Mouse (Mus musculus) limb, embryonic 13.5 days (tissue): ENCODE results near the gene Tspan5. TPM values are rescaled to one million over a fixed set of nuclear protein-coding genes. Genes with fewer than 3 reads are reported as not detected.
A peak's percentile ranks its signal among the peaks of the same experiment; 100 is the strongest.

Source experiments
- ATAC-seq: fragments of 200-750 bp; cut with Nextera tagmentation; 2 replicates; pipeline ENCODE4 v1.8.0; 2017; ENCODE audit warnings: low read depth, moderate number of reproducible peaks, moderate TSS enrichment; ENCODE audit not compliant: low FRiP score
- H3K27ac ChIP-seq: fragments of 300-500 bp; sonication (generic); 2 replicates; pipeline ENCODE4 v1.5.1; 2015; ENCODE audit warnings: inconsistent platforms, mild to moderate bottlenecking, moderate library complexity
- H3K27me3 ChIP-seq: fragments of 300-500 bp; sonication (generic); 2 replicates; pipeline ENCODE4 v1.6.1; 2015; ENCODE audit warnings: mild to moderate bottlenecking, inconsistent platforms
- H3K36me3 ChIP-seq: fragments of 300-500 bp; sonication (generic); 2 replicates; pipeline ENCODE4 v1.6.1; 2015; ENCODE audit warnings: inconsistent platforms, mild to moderate bottlenecking, moderate library complexity
- H3K4me1 ChIP-seq: fragments of 300-500 bp; sonication (generic); 2 replicates; pipeline ENCODE4 v1.6.1; 2015; ENCODE audit warnings: inconsistent platforms
- H3K4me2 ChIP-seq: fragments of 300-500 bp; sonication (generic); replicated peaks from 2 replicates; pipeline ENCODE4 v1.6.1; 2015; ENCODE audit warnings: inconsistent platforms, mild to moderate bottlenecking, moderate library complexity
- H3K4me3 ChIP-seq: fragments of 300-500 bp; sonication (generic); 2 replicates; pipeline ENCODE4 v1.5.1; 2015; ENCODE audit warnings: moderate library complexity, mild to moderate bottlenecking, inconsistent platforms
- H3K9ac ChIP-seq: fragments of 300-500 bp; sonication (generic); 2 replicates; pipeline ENCODE4 v1.6.1; 2015; ENCODE audit warnings: mild to moderate bottlenecking, inconsistent platforms
- H3K9me3 ChIP-seq: fragments of 300-500 bp; sonication (generic); 2 replicates; pipeline ENCODE4 v1.6.1; 2016; ENCODE audit warnings: inconsistent platforms
- WGBS: fragments of 180-500 bp; shearing (Covaris S2); methylation state at CpG from one replicate; pipeline ENCODE4 v1.1.7; 2015; 5-methylcytosine and 5-hydroxymethylcytosine counted together
- polyA plus RNA-seq: library from polyadenylated mRNA; unstranded; fragments of >200 nt; fragmentation: Nextera tagmentation; extraction: Ambion mirVana; gene quantifications from 2 replicates; pipeline ENCODE4 v1.2.1, GENCODE M21; 2015

The Tspan5 gene
- polyA plus RNA-seq, 1 experiment from 2014 or later = 32.8 TPM

DNA sequence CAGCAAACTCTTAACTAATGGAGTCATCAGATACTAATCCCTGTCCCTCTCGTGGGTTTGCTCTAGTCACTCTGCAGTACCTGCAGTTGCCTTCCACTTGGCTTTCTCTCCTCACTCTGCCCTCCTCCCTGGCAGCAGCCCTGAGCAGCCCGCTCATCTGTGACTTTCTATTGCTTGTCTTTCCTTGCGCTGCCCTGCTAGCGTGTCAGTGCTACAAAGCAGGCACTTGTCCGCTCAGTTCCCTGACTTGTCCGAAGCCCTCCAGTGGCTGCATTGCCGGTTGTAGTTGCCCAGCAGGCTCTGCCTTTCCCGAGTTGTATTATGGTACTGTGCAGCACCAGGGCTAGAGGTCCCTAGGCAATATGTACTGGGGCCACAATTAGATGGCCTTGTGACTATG, 117.7 kb downstream of the Tspan5 start:
- no peak for ATAC-seq
- 65% methylated on average over 8 of the region's 8 CpGs for WGBS
- peaks cover 76% of the 10 kb centered on the region for H3K4me1 ChIP-seq
- no peak overlapping the region for H3K4me3 ChIP-seq
- no peak overlapping the region for H3K27ac ChIP-seq
- H3K9ac ChIP-seq = no peak overlapping the region
- no peaks in the 10 kb centered on the region; the same call in 1 of the 2 replicates for H3K36me3 ChIP-seq
- no peak overlapping the region for H3K4me2 ChIP-seq
- H3K9me3 ChIP-seq = no peaks in the 10 kb centered on the region
- H3K27me3 ChIP-seq = no peaks in the 10 kb centered on the region

DNA sequence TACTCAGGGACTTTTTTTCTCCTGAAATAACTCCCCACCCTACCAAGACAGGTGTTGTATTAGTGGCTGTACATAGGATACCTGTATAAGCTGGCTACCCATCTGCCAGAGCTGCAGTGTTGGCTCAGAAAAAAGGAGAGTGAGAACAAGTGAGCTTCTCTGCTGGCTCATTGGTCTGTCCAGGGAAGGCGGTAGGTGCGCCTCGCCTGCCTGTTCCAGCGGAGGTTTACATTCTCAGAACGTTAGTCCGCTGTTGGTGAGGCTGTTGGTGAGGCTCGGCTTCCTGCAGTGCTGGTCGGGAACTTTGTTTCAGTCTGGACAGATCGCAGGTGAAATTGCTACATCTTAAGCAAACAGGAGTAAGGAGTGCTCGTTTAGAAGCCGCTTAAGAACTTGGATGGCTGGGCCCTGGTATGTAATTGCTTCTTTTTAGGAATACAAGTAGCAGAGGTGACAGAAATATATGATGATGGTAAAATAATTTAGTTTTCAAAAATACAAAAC, 118.3 kb downstream of the Tspan5 start:
- Histone ChIP-seq H3K27ac (no peak overlapping the region), H3K4me3 (no peak overlapping the region), H3K9me3 (no peaks in the 10 kb centered on the region), H3K4me2 (no peak overlapping the region), H3K4me1 (peaks cover 76% of the 10 kb centered on the region), H3K27me3 (no peaks in the 10 kb centered on the region), H3K36me3 (no peaks in the 10 kb centered on the region; the same call in 1 of the 2 replicates), H3K9ac (no peak overlapping the region)
- WGBS = 56% methylated on average over 11 of the region's 11 CpGs
- no peak for ATAC-seq

DNA sequence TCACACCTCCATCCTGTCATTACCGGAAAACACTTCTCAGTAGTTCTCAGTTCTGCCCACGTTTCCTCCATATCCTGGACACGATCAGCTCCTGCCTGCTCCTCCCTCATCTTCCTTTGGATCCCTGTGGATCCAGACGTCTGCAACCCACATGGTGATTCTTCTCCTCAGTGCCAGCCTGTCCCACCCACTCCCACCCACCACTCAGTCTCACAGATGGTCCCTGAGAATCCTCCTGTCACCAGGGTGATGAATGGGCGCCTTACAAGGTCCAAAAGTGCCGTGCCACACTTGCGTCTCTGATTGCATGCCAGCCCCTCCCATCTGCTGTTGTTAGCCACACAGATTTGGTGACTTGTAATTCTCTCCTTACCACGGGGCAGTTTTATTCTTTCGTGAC, 119.0 kb downstream of the Tspan5 start:
- Histone ChIP-seq H3K36me3 (no peaks in the 10 kb centered on the region; the same call in 1 of the 2 replicates), H3K9ac (no peak overlapping the region), H3K4me3 (no peak overlapping the region), H3K9me3 (no peaks in the 10 kb centered on the region), H3K27me3 (no peaks in the 10 kb centered on the region), H3K4me2 (no peak overlapping the region), H3K27ac (no peak overlapping the region), H3K4me1 (peaks cover 70% of the 10 kb centered on the region)
- ATAC-seq = no peak
- 43% methylated on average over 9 of the region's 9 CpGs for WGBS

DNA sequence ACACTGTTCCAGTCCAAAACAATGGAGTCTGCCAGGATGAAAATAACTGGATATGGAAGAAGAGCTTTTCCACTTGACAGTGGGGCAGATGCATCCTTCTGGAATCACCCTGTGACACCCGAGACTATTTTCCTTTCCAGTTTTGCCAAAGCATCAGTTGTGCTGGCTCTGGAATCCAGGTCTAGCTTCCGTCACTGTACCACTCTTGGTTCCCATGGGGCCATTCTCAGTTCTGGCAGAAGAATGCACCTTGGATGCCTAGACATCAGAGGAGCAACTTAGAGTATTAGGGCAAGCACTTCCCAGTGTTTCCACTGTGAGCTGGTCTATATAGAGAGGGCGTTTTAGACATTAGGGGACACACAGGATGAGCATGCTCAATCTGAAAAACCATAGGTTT, 119.6 kb downstream of the Tspan5 start:
- Histone ChIP-seq H3K4me1 (peaks cover 64% of the 10 kb centered on the region), H3K4me3 (no peak overlapping the region), H3K9ac (no peak overlapping the region), H3K4me2 (no peak overlapping the region), H3K36me3 (no peaks in the 10 kb centered on the region; the same call in 1 of the 2 replicates), H3K9me3 (no peaks in the 10 kb centered on the region), H3K27ac (no peak overlapping the region), H3K27me3 (no peaks in the 10 kb centered on the region)
- ATAC-seq = no peak
- 75% methylated on average over 3 of the region's 3 CpGs for WGBS

DNA sequence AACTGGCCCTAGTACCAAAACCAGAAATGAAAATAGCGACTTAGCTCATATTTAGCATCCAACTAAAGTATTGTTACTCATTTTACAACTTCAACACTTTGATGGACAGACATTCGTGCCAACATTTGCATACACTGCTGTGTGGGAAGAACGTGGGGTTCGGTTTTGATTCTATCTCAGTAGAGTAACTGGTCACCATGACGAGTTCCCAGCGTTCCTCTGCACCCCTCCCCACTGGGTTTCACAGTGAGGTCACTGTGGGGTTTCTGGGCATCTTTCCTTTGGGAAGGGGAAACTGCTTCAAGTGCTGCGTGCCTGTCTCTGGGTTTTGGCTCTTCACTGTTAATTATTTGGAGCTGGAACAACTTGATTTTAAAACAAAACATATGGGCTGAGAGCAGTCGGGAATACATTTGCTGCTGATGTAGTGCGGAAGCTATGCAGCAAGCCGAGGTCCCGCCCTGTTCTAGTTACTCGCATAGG, 122.2 kb downstream of the Tspan5 start:
- WGBS = 42% methylated on average over 12 of the region's 12 CpGs
- peak; percentile 67; the same call in 1 of the 2 replicates for ATAC-seq
- no peaks in the 10 kb centered on the region for H3K9me3 ChIP-seq
- H3K4me3 ChIP-seq = no peak overlapping the region
- H3K4me2 ChIP-seq = peak overlapping the region; percentile 23
- H3K27me3 ChIP-seq = no peaks in the 10 kb centered on the region
- no peak overlapping the region for H3K9ac ChIP-seq
- H3K27ac ChIP-seq = no peak overlapping the region; the same call in 1 of the 2 replicates
- peaks cover under 1% of the 10 kb centered on the region for H3K36me3 ChIP-seq
- H3K4me1 ChIP-seq = peaks cover 38% of the 10 kb centered on the region

DNA sequence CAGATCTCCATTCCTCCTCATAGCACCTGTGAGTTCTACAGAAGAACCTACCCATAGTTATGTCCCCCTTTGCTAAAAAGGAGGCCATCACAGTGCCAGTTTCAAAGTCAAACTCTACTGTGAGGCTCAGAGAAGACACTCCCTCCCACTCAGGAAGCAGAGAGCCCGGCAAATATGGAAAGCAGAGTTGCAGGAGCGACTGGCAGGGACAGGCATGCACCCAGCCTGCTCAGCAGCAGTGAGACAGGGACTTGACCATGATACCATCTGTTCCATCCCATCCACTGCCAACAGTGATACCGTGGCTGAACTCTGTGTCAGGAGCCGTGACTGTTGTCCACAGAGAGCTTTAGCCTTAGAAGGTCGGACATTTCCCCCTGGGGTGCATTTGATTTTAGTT, 123.3 kb downstream of the Tspan5 start:
- WGBS = 82% methylated on average over 5 of the region's 5 CpGs
- no peak overlapping the region for H3K27ac ChIP-seq

DNA sequence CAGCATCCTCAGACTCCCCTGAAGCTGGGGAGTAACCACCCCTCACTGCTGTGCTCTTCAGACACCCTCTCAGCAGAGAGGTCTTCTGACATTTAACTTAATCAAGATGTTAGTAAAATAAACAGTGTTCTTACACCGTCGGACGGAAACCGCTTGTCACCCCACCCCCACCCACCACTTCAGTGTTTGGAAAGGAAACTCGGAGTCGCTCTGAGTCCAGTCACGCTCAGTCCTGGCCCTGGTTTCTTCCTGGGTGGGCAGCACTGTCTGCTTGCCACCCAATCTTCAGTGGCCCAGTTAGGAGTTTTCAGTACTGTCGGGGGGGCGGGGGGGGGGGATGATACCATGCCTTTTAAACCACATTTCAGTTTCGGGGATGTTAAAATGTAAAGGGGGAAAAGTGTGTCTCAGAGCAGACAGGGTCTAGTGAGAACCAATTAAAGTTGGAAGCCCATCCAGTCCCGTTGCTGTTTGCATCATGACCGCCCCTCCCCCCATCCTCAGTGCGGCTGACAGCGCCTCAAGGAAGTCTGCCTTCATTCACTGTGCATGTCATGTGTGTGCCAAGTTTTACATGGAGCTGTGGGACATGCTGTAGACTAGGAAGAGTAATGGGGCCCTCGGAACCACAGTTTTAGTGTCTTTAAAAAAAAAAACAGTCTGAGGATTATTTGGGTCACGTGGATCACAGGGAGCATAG, 125.3 kb downstream of the Tspan5 start:
- Histone ChIP-seq H3K27me3 (no peaks in the 10 kb centered on the region), H3K4me1 (peaks cover 18% of the 10 kb centered on the region), H3K36me3 (peaks cover 4% of the 10 kb centered on the region), H3K9me3 (no peaks in the 10 kb centered on the region), H3K9ac (no peak overlapping the region), H3K4me2 (no peak overlapping the region), H3K27ac (no peak overlapping the region), H3K4me3 (no peak overlapping the region)
- no peak for ATAC-seq
- 82% methylated on average over 16 of the region's 16 CpGs for WGBS

More for the DNA sequence above, 123.3 kb downstream of the Tspan5 start:
- Histone ChIP-seq H3K36me3 (peaks cover 4% of the 10 kb centered on the region), H3K9me3 (no peaks in the 10 kb centered on the region), H3K4me2 (no peak overlapping the region), H3K9ac (no peak overlapping the region), H3K4me1 (peaks cover 28% of the 10 kb centered on the region), H3K4me3 (no peak overlapping the region), H3K27me3 (no peaks in the 10 kb centered on the region)
- ATAC-seq = no peak

DNA sequence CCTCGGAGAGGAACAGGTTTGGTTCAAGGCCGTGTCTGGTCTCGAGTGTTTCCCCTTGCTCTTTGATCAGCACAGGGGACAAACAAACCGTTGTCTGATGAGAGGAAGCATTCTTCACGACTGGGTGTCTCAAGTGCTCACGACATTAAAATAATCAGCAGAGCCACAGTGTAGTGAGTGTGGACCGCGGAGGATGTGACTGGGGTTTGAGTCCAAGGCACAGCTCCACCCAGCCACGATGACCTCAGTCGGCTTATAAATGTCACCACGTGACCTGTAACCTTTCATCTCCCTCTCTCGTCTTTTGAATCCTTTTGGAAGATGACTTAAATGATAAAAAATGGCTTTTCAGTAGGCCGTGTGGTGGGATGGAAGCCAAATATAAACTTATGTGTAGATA, 126.4 kb downstream of the Tspan5 start:
- peaks cover 18% of the 10 kb centered on the region for H3K4me1 ChIP-seq
- 79% methylated on average over 13 of the region's 13 CpGs for WGBS
- H3K4me2 ChIP-seq = no peak overlapping the region
- H3K4me3 ChIP-seq = no peak overlapping the region
- no peak overlapping the region for H3K9ac ChIP-seq
- H3K36me3 ChIP-seq = peaks cover 7% of the 10 kb centered on the region
- no peaks in the 10 kb centered on the region for H3K9me3 ChIP-seq
- no peak for ATAC-seq
- no peak overlapping the region for H3K27ac ChIP-seq
- no peaks in the 10 kb centered on the region for H3K27me3 ChIP-seq

DNA sequence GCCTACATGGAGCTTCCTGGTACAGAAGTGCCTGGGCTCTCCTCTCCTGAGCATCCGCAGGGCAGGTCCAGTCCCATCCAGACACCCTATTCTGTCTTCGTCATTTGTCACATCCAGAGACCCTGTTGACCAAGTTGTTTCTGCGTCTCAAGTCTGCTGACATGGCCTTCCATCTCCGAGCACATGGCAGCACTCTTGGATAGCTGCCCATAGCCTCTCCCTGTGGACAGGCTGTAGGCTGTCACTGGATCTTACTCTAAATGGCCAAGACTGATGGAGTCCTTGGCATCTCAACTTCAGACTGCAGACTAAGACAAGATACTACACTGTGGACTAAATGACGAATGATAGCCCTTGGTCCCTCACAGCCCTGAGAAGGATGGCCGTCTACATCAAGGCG, 133.3 kb downstream of the Tspan5 start:
- no peak for ATAC-seq
- H3K4me3 ChIP-seq = no peak overlapping the region
- 96% methylated on average over 7 of the region's 7 CpGs for WGBS
- no peaks in the 10 kb centered on the region for H3K27me3 ChIP-seq
- no peak overlapping the region for H3K27ac ChIP-seq
- peaks cover 18% of the 10 kb centered on the region for H3K36me3 ChIP-seq
- no peak overlapping the region for H3K4me2 ChIP-seq
- no peaks in the 10 kb centered on the region; the same call in 1 of the 2 replicates for H3K9me3 ChIP-seq
- H3K9ac ChIP-seq = no peak overlapping the region
- peaks cover 13% of the 10 kb centered on the region; the same call in 1 of the 2 replicates for H3K4me1 ChIP-seq

DNA sequence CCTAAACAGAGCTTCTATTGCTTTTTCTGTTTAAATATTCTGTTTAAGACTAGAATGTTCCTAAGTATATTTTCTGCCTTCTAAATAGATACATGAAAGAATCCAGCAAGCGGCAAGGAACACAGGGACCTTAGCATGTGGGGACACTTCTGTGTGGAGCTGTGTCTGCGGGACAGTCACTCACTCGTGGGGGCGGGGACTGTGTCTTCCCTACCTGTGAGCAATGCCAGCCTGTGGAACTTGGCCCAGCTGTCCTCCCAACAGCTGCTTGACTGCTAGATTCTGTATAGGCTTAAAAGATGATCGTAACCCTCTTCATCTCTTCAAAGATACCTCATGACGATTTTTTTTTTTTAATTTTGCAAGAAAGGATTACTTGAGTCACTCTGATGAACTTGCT, 133.9 kb downstream of the Tspan5 start:
- Histone ChIP-seq H3K36me3 (peaks cover 18% of the 10 kb centered on the region), H3K27ac (no peak overlapping the region)
- ATAC-seq = no peak

DNA sequence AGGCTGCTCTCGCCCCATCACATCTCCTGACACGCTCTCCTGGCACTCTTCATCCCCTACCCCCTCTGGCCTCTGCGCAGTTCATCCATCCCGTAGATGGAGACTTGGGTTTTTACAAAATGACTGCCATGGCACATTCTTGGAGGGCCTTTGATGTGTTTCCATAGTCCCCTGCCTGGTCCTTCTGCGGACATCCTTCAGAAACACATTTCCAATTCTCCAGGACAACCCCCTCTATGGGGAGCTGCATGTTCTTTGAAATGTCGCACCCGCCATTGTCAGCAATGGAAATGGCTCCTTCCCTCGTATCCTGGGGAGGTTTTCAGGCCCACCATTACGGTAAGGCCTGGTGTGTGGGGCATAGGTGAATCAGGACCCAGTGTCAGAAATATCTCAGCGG, 134.4 kb downstream of the Tspan5 start:
- H3K27ac ChIP-seq = no peak overlapping the region
- 90% methylated on average over 10 of the region's 10 CpGs for WGBS
- no peak for ATAC-seq
- no peaks in the 10 kb centered on the region for H3K27me3 ChIP-seq
- no peak overlapping the region for H3K9ac ChIP-seq
- H3K9me3 ChIP-seq = no peaks in the 10 kb centered on the region; the same call in 1 of the 2 replicates
- H3K4me1 ChIP-seq = peaks cover 13% of the 10 kb centered on the region; the same call in 1 of the 2 replicates
- H3K4me2 ChIP-seq = no peak overlapping the region
- H3K36me3 ChIP-seq = peaks cover 18% of the 10 kb centered on the region
- no peak overlapping the region for H3K4me3 ChIP-seq

More for the DNA sequence above, 133.9 kb downstream of the Tspan5 start:
- peaks cover 13% of the 10 kb centered on the region; the same call in 1 of the 2 replicates for H3K4me1 ChIP-seq
- no peak overlapping the region for H3K4me2 ChIP-seq
- H3K4me3 ChIP-seq = no peak overlapping the region
- no peaks in the 10 kb centered on the region for H3K27me3 ChIP-seq
- 93% methylated on average over 6 of the region's 6 CpGs for WGBS
- H3K9me3 ChIP-seq = no peaks in the 10 kb centered on the region; the same call in 1 of the 2 replicates
- no peak overlapping the region for H3K9ac ChIP-seq

DNA sequence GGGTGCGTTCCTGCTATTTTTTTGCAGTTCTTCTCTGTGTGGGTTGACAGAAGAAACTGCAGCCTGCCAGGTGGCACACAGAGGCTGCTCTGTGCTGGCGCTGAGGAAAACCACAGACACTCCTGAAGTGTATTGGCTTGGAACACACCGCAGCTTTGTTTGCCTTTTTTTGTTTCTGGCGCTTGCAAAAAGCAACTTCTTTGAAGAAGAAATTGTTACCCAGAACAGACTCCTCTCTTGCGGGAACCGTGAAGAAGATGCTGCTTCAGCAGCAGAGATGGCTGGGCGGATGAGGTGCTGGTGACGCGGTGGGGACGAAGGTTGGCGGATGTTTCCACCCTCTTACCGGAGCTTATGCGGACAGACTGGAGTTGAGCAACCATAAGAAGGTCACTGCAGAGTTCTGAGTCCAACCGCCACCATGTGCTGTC, 135.0 kb downstream of the Tspan5 start:
- Histone ChIP-seq H3K9me3 (no peaks in the 10 kb centered on the region; the same call in 1 of the 2 replicates), H3K36me3 (peaks cover 18% of the 10 kb centered on the region), H3K4me1 (peaks cover 13% of the 10 kb centered on the region; the same call in 1 of the 2 replicates), H3K9ac (no peak overlapping the region), H3K4me3 (no peak overlapping the region), H3K27ac (no peak overlapping the region), H3K27me3 (no peaks in the 10 kb centered on the region), H3K4me2 (no peak overlapping the region)
- ATAC-seq = no peak
- WGBS = 85% methylated on average over 14 of the region's 14 CpGs
